Mouse (Mus musculus) urinary bladder, postnatal 14 days (tissue): ENCODE results near the gene Pgs1.
A peak's percentile ranks its signal among the peaks of the same experiment; 100 is the strongest.

Source experiments
- DNase-seq: peaks from one replicate; pipeline ENCODE4 v3.0.0; 2021; ENCODE audit warnings: low spot score

Gene Pgs1

GRCm38 (mm10) chr11:117963091-117963793, 22.9 kb upstream of the Pgs1 start:
- DNase-seq: peak; percentile 99

GRCm38 (mm10) chr11:117963872-117964271, 22.2 kb upstream of the Pgs1 start:
- DNase-seq: no peak

- no peak for DNase-seq
These were observed 21.8 kb upstream of the Pgs1 start for GRCm38 (mm10) chr11:117964294-117964693.

DNA sequence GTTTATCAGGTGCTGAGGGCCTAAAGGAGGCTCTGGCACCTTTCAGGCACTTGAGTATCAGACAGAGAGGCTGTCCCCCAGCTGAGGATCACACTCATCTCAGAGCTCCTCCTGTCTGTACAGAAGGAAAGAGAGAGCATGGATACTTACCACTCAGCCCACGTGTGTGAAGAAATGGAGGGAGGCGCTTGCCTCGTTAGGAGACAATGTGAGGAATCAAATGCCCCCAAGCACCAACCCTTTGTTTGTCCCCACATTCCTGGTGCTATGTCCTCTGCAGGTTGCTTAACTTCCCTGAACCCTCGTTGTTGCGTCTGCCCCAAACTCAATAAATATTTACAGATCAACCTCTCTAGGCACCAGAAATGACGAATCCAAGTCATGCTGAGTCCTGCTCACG, 21.0 kb upstream of the Pgs1 start:
- DNase-seq: no peak

- no peak for DNase-seq
These were observed 20.5 kb upstream of the Pgs1 start for GRCm38 (mm10) chr11:117965561-117965981.

GRCm38 (mm10) chr11:117966506-117967100, 19.5 kb upstream of the Pgs1 start:
- no peak for DNase-seq

GRCm38 (mm10) chr11:117967249-117968015, 18.7 kb upstream of the Pgs1 start:
- no peak for DNase-seq

- no peak for DNase-seq
These were observed 17.9 kb upstream of the Pgs1 start for GRCm38 (mm10) chr11:117968016-117968671.

- no peak for DNase-seq
These were observed 17.4 kb upstream of the Pgs1 start for GRCm38 (mm10) chr11:117968716-117969099.

GRCm38 (mm10) chr11:117969100-117969944, 16.8 kb upstream of the Pgs1 start:
- peak; percentile 98 for DNase-seq

DNA sequence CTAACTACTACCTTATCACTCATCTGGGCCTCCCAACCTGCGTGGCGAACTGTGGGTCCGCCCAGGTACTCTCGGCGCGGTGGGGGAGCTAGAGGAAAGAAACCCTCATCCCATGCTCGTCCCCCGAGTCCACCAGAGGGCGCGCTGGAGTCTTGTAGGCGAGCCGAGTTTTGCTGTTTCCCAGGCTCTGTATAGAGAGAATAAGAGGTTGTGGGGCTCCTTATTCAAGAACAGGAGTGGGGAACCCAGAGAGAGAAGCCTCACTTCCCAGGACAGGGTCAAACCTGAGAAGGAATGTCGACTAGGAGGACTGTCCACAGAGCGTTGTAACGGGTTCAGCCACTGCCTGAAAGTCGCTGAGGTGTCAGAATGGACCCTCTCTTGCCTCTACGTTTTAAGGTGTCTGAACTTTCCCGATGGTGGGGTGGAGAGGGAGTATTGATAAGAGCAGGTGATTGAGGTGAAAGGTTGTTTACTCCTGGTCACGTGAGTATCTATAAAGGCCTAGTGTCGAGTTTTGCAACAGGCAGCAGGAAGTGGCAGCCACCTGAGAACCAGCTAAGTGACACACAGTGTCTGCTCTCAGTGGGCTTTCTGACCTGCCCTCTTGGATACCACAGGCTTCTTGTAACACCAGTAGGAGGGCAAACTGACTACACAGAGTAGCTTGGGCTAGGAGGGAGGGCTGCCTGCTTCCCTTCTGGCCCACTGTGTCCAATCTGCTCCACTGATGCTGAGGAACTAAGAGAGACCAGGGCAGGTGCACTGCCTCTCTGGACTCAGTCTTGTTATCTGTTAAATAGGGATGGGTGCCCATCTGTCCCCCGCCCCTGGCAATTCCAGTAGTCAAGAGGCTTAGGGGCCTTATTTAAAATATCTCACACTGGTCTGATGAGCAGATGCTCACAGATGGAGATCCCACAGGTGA, 15.9 kb upstream of the Pgs1 start, which contains the start of gene Socs3:
Gene Socs3, minus strand, starts transcription at position 103 of the 928 bp plus-strand sequence.
- peak; percentile 95 for DNase-seq

- no peak for DNase-seq
These were observed 15.0 kb upstream of the Pgs1 start for GRCm38 (mm10) chr11:117971100-117971499.

DNA sequence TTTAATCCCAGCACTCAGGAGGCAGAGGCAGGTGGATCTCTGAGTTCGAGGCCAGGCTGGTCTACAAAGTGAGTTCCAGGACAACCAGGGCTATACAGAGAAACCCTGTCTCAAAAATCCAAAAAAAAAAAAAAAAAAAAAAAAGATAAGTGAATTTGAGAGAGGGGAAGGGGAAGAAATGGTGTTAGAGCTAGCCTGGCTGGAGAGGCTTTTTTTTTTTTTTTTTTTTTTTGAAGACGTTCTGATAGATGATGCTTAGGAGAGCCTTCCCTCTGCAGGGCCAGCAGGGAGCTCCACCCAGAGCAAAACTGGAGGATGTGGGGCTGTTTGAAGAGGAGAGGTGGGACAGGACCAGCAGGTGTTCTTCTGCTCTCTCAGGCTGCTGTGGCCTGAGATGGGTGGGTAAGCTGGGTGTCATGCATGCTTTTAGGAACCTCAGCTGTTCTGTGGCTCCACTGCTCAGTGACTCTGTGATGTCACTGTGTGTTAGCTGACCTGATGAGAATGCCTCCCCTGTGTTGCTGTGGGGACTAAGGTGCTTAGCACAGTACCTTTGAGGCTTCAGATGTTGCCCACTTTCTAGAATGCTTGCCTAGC, 14.3 kb upstream of the Pgs1 start:
- no peak for DNase-seq

DNA sequence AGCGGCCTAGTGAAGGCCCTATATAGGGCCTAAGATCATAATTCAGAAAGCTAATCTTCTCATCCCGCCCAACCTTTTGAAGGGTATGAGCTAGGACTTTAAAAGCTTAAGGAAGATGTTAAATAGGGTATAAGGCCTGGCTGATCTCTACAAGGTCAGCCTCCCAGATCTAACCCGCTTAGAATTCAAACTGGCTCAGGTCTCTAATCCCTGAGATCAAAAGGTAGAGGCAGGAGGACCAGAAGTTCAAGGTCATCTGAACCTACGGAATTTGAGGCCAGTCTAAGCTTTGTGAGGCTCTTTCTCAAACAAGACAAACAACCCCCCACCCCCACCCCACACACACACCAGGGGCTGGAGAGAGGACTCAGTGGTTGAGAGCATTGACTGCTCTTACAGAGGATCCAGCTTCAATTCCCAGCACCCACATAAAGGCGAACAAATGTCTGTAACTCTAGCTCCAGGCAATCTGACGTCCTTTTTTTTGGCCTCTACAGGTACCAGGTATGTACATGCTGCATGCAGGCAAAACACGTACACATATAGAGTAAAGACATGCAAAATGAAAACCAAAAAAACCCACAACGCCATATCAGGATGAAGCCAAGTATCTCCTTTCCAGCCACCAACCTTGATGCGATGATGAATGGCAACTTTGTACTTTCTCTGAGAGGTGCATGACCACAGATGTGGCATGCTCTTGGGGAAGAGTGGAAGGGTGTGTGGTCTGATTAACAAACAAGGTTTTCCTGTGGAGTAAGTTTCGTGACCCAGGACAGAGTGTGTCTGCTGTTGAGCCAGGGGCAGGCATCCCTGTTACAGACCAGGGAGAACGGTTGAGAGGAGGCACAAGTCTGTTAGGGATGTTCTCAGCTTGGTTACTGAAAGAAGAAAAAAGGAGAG, 13.2 kb upstream of the Pgs1 start:
- no peak for DNase-seq

- DNase-seq: no peak
These were observed 12.5 kb upstream of the Pgs1 start for GRCm38 (mm10) chr11:117973569-117973968.

DNA sequence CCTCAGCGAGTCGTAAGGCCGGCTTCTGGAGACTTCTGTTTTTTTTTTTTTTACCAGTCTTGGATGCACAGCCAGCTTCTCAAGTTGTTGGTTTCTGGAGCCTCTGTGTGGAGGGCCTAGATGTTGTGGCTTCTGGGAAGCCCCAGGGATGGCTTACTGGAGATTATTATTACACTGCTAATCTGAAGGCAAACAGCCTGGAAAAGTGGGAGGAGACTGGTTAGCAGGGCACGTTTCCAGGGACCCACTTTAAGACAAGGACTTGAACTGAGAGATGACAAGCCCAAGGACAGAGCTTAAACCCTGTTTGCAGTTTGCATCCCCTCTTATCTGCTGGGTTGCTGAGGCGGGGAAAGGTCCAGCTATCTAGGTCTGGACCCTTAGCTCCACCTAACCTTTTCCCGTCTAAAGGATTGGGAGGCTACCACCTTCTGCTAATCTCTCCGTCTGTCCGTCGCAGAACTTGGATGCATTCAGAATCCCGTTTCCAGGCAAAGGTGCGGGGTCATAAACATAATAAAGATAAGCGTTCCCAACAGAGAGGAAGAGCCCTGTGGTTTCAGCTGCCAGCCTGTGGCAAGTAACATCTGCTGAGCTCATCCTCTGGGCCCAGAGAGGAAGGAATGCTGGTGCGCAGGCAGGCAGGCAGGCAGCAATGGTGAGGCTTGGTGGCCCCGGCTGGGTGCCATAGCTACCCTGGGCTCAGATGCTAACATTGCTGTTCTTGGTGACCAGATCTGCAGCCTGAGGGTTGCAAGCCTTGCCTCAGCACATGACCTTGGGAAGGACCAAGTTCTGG, 11.6 kb upstream of the Pgs1 start:
- no peak for DNase-seq

DNA sequence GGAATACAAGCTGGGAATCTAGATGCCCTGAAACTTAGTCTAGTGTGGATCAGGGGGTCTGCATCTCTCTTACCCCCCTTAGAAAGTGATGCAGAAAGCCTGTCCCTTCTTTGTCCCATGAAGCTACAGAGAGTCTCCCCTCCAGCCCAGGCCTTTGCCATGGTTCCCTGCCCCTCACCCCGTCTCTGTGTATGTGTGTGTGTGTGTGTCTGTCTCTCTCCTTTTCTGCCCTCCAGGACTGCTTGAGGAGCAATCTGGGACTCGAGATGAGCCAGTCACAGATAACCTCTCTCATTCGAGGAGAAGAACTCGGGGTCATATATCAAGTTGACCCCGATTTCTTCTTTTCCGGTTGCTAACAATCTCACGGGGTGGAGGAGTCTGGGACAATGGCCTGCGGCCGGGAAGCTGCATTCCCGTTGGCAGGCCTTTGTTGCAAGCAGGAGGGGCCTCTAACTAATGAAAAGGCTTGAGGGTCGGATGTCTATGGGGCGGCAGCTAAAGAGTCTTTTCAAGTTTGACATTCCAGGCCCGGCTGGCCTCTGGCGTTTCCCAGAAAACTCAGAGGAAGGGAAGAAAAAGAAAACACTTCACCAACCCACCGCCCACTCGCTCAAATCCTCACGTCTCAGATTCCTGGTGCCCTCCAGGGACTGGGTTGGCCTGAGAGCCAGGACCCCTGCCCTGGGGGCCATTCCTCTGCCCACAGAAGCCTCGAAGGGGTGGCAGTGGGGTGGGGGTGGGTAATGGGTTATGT, 10.7 kb upstream of the Pgs1 start:
- DNase-seq: no peak
